ENCODE assay signal across 10 mouse cellular contexts in genomic region chr2:58665081-58665814, GRCm38 (mm10).
DNase-seq lines count a peak whose midpoint lies in the region; ATAC-seq and TF ChIP-seq lines count a peak whose summit lies in the region.
"Had no signal": no experiment of that assay in that cellular context is flagged by ENCODE, and none has a peak within 500 bp of the region (broad histone marks: within the 10 kb centered on the region; RNA-seq: fewer than 3 reads in every experiment).

No protein-coding gene starts in this region.

- no peak overlapping the region for H3K27ac ChIP-seq in heart, embryonic 11.5 days (ENCODE audit: low read depth, low read length)
- no peak overlapping the region for H3K27ac ChIP-seq in testis, adult 2 months (ENCODE audit: control insufficient read depth, insufficient read depth, low read depth, low read length)
- H3K27ac ChIP-seq: liver, embryonic 15.5 days had no signal

- peak; percentile 78; the same call in 1 of the 2 replicates for TF ChIP-seq CTCF in testis, adult 2 months (IDR thresholded peaks at IDR 0.05; ENCODE audit: control insufficient read depth, insufficient read depth, insufficient replicate concordance, low read depth, low read length)

- H3K9me3 ChIP-seq in heart, embryonic 11.5 days (replicated peaks; ENCODE audit: control insufficient read depth, low read length) = no peaks in the 10 kb centered on the region
- H3K9me3 ChIP-seq: liver, embryonic 15.5 days had no signal

- 0 out of 2 replicates have a peak, but pooled peaks cover 3% of the 10 kb centered on the region for H3K4me1 ChIP-seq in heart, embryonic 11.5 days (ENCODE audit: control insufficient read depth, insufficient read depth, low read length)
- no peaks in the 10 kb centered on the region for H3K4me1 ChIP-seq in testis, adult 2 months (ENCODE audit: control insufficient read depth, insufficient read depth, low read length)
- H3K4me1 ChIP-seq: liver, embryonic 15.5 days had no signal

- WGBS in heart, embryonic 11.5 days (ENCODE audit: insufficient replicate concordance) = 81% methylated on average over 12 of the region's 12 CpGs

- TF ChIP-seq POLR2A in testis, adult 2 months (IDR thresholded peaks at IDR 0.05; ENCODE audit: control insufficient read depth, low read depth, low read length) = no peak

- H3K27me3 ChIP-seq in heart, embryonic 11.5 days (ENCODE audit: control insufficient read depth, insufficient read depth, low read length) = no peaks in the 10 kb centered on the region
- H3K27me3 ChIP-seq in testis, adult 2 months (ENCODE audit: control insufficient read depth, insufficient read depth, low read length) = no peaks in the 10 kb centered on the region
- H3K27me3 ChIP-seq: liver, embryonic 15.5 days had no signal

- no peak overlapping the region for H3K4me3 ChIP-seq in heart, embryonic 11.5 days (ENCODE audit: low read depth, low read length)
- no peak overlapping the region for H3K4me3 ChIP-seq in testis, adult 2 months (ENCODE audit: control insufficient read depth, low read depth, low read length)
- H3K4me3 ChIP-seq: liver, embryonic 15.5 days had no signal

- H3K36me3 ChIP-seq in heart, embryonic 11.5 days (ENCODE audit: control insufficient read depth, insufficient read depth, low read length) = no peaks in the 10 kb centered on the region
- no peaks in the 10 kb centered on the region for H3K36me3 ChIP-seq in testis, adult 2 months (ENCODE audit: control insufficient read depth, insufficient read depth, low read length)
- H3K36me3 ChIP-seq: G1E; liver, embryonic 15.5 days had no signal

- H3K9ac ChIP-seq in heart, embryonic 11.5 days (ENCODE audit: low read depth, low read length) = no peak overlapping the region
- H3K9ac ChIP-seq: liver, embryonic 15.5 days had no signal

- peak; percentile 45 to 82 for DNase-seq in heart, adult 18-20 months
- DNase-seq in T-cell, adult 2 months (ENCODE audit: low spot score) = peak; percentile 22
- DNase-seq in cerebellum, postnatal 25 days = peak; percentile 94 to 97
- peak; percentile 73 for DNase-seq in gastrocnemius, postnatal 10 days
- DNase-seq in layer of hippocampus, adult 9-11 months = peak; percentile 59
- DNase-seq in lung, postnatal 36 days = peak; percentile 89

- no peak for ATAC-seq in heart, embryonic 11.5 days (replicated peaks; ENCODE audit: insufficient number of reproducible peaks, low FRiP score, low TSS enrichment)

- no peak overlapping the region for H3K4me2 ChIP-seq in heart, embryonic 11.5 days
- H3K4me2 ChIP-seq: liver, embryonic 15.5 days had no signal

Comparison
In these comparisons a context has a peak if more than half of its experiments do, and no peak if none do; other contexts are left out.
1. DNase-seq: peak in every context shown above with its lines; median percentile 96 in cerebellum, postnatal 25 days; 89 in lung, postnatal 36 days; 73 in gastrocnemius, postnatal 10 days; 64 in heart, adult 18-20 months; 59 in layer of hippocampus, adult 9-11 months; 22 in T-cell, adult 2 months.